Mouse (Mus musculus) heart, postnatal 0 days (tissue): ENCODE data around the gene Kcnmb2. TPM values are rescaled to one million over a fixed set of nuclear protein-coding genes. Genes with fewer than 3 reads are reported as not detected.

Experiments used
- ATAC-seq: fragments of 200-750 bp; cut with Nextera tagmentation; 2 replicates; pipeline ENCODE4 v1.8.0; 2017; ENCODE audit warnings: low read depth, moderate number of reproducible peaks, moderate library complexity; ENCODE audit not compliant: insufficient read depth
- DNase-seq: peaks from one replicate; pipeline ENCODE4 v3.0.0-alpha.2; 2016; ENCODE audit warnings: low spot score
- H3K27ac ChIP-seq: fragments of 300-500 bp; sonication (generic); 2 replicates; pipeline ENCODE4 v1.5.1; 2014; ENCODE audit warnings: low read depth, mild to moderate bottlenecking
- H3K27me3 ChIP-seq: fragments of 300-500 bp; sonication (generic); 2 replicates; pipeline ENCODE4 v1.6.1; 2014; ENCODE audit warnings: low read length, mixed read lengths; ENCODE audit not compliant: control insufficient read depth, insufficient read depth
- H3K36me3 ChIP-seq: fragments of 300-500 bp; sonication (generic); replicated peaks from 2 replicates; pipeline ENCODE4 v1.6.1; 2014; ENCODE audit warnings: low read length, mixed read lengths; ENCODE audit not compliant: control insufficient read depth, insufficient read depth
- H3K4me1 ChIP-seq: fragments of 300-500 bp; sonication (generic); 2 replicates; pipeline ENCODE4 v1.6.1; 2014; ENCODE audit warnings: antibody characterized with exemption; ENCODE audit not compliant: control insufficient read depth, insufficient read depth
- H3K4me2 ChIP-seq: fragments of 300-500 bp; sonication (generic); 2 replicates; pipeline ENCODE4 v1.6.1; 2014; ENCODE audit warnings: low read depth, mild to moderate bottlenecking, low read length, moderate library complexity
- H3K4me3 ChIP-seq: fragments of 300-500 bp; sonication (generic); 2 replicates; pipeline ENCODE4 v1.5.1; 2014; ENCODE audit warnings: low read depth, low read length
- H3K9ac ChIP-seq: fragments of 300-500 bp; sonication (generic); replicated peaks from 2 replicates; pipeline ENCODE4 v1.6.1; 2014; ENCODE audit warnings: low read depth, low read length, mixed read lengths
- H3K9me3 ChIP-seq: fragments of 300-500 bp; sonication (generic); replicated peaks from 2 replicates; pipeline ENCODE4 v1.6.1; 2016; ENCODE audit warnings: low read length; ENCODE audit not compliant: control insufficient read depth
- CTCF ChIP-seq: IDR thresholded peaks from 2 replicates; pipeline ENCODE4 v1.5.1; 2016; ENCODE audit warnings: antibody characterized with exemption, control low read depth, low read depth
- EP300 ChIP-seq: IDR thresholded peaks from 2 replicates; pipeline ENCODE4 v1.6.1; 2016; ENCODE audit warnings: antibody characterized with exemption, low read depth
- WGBS: fragments of 180-500 bp; shearing (Covaris S2); extraction: QIAGEN DNeasy Blood & Tissue Kit; methylation state at CpG from one replicate; pipeline ENCODE4 v1.1.7; 2014; 5-methylcytosine and 5-hydroxymethylcytosine counted together
- polyA plus RNA-seq: library from polyadenylated mRNA; unstranded; fragments of >200 nt; fragmentation: Nextera tagmentation; extraction: Ambion mirVana; gene quantifications from 2 replicates; pipeline ENCODE4 v1.2.1, GENCODE M21; 2015
- total RNA-seq: library from RNA; depleted of rRNA; stranded (reverse); fragments of >200 nt; gene quantifications from 2 replicates; pipeline ENCODE4 v1.2.3, GENCODE M21; 2014; ENCODE audit warnings: low replicate concordance

Gene Kcnmb2
- total and polyA plus RNA-seq, 2 experiments from 2014 or later, result 0.14 TPM; not detected in 1

GRCm38 (mm10) chr3:31934704-31935103 lies 32.4 kb downstream of the Kcnmb2 start:
- Histone ChIP-seq H3K9me3 (no peaks in the 10 kb centered on the region), H3K27ac (no peak overlapping the region), H3K4me1 (no peaks in the 10 kb centered on the region), H3K27me3 (no peaks in the 10 kb centered on the region), H3K4me3 (no peak overlapping the region), H3K4me2 (no peak overlapping the region), H3K36me3 (no peaks in the 10 kb centered on the region), H3K9ac (no peak overlapping the region)
- TF ChIP-seq CTCF, result no peak
- no peak for TF ChIP-seq EP300
- ATAC-seq (no peak), DNase-seq (no peak)
- 79% methylated on average over 1 of the region's 1 CpGs for WGBS

DNA sequence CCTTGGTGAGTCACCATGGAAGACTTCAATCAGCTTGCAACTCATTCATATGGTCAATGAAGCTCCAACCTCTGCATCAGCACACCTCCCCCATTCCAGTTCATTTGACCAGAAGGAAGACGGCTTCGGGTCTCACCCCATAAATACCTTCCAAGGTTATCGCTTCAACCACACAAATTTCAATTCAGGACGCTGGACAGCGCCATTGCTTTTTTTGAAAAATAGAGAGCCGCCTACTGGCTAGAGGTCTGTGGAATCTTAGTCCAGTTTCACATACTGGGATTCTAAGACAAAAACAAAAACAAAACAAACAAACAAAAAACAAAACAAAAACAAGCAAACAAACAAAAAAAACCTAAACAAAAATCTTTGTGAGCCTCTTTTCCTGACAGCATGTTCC lies 39.2 kb downstream of the Kcnmb2 start:
- ATAC-seq (no peak), DNase-seq (no peak)
- Histone ChIP-seq H3K4me2 (no peak overlapping the region), H3K4me3 (no peak overlapping the region), H3K9me3 (no peaks in the 10 kb centered on the region), H3K36me3 (no peaks in the 10 kb centered on the region), H3K27me3 (no peaks in the 10 kb centered on the region), H3K27ac (no peak overlapping the region), H3K9ac (no peak overlapping the region), H3K4me1 (no peaks in the 10 kb centered on the region)
- WGBS, result 17% methylated on average over 6 of the region's 6 CpGs
- TF ChIP-seq EP300 (no peak), CTCF (peak; percentile 38)

GRCm38 (mm10) chr3:31954213-31954612 lies 51.9 kb downstream of the Kcnmb2 start:
- no peaks in the 10 kb centered on the region for H3K36me3 ChIP-seq
- H3K9me3 ChIP-seq, result no peaks in the 10 kb centered on the region
- H3K4me1 ChIP-seq, result no peaks in the 10 kb centered on the region
- no peaks in the 10 kb centered on the region for H3K27me3 ChIP-seq
- TF ChIP-seq CTCF (no peak), EP300 (no peak)
- WGBS, result 57% methylated on average over 3 of the region's 3 CpGs
- no peak overlapping the region for H3K4me3 ChIP-seq
- H3K27ac ChIP-seq, result no peak overlapping the region
- H3K4me2 ChIP-seq, result no peak overlapping the region
- ATAC-seq (no peak), DNase-seq (no peak)
- H3K9ac ChIP-seq, result no peak overlapping the region

- no peak for ATAC-seq
- 78% methylated on average over 2 of the region's 2 CpGs for WGBS
Measured at GRCm38 (mm10) chr3:31955004-31955403, 52.7 kb downstream of the Kcnmb2 start.

DNA sequence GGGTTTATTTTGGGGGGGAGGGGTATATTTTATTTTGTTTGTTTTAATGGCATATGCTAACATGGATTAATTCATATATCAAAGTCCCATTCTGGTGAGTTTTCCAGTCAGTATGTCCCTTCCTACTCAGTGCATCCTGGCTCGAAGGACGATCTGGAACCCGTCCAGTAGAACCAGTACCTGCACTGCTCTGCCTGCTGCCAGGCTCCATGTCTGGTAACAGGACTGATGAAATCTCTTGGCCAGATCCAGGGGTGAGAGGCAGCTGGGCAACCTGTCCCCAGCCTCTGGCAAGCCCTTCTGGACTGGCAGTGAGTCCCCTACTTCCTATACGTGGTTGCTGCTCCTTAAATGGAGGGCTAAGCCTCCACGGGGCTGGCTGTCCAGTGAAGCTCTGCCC lies 57.5 kb downstream of the Kcnmb2 start:
- 67% methylated on average over 5 of the region's 5 CpGs for WGBS
- no peak for ATAC-seq
- DNase-seq, result no peak
- Histone ChIP-seq H3K27ac (no peak overlapping the region), H3K4me2 (no peak overlapping the region), H3K4me3 (no peak overlapping the region), H3K4me1 (no peaks in the 10 kb centered on the region), H3K9me3 (no peaks in the 10 kb centered on the region), H3K9ac (no peak overlapping the region), H3K27me3 (no peaks in the 10 kb centered on the region), H3K36me3 (no peaks in the 10 kb centered on the region)
- TF ChIP-seq EP300, result no peak
- no peak for TF ChIP-seq CTCF

More at GRCm38 (mm10) chr3:31955004-31955403, 52.7 kb downstream of the Kcnmb2 start:
- no peak for DNase-seq
- Histone ChIP-seq H3K9me3 (no peaks in the 10 kb centered on the region), H3K36me3 (no peaks in the 10 kb centered on the region), H3K27ac (no peak overlapping the region), H3K4me1 (no peaks in the 10 kb centered on the region), H3K27me3 (no peaks in the 10 kb centered on the region), H3K9ac (no peak overlapping the region), H3K4me3 (no peak overlapping the region), H3K4me2 (no peak overlapping the region)
- TF ChIP-seq EP300 (no peak), CTCF (no peak)

DNA sequence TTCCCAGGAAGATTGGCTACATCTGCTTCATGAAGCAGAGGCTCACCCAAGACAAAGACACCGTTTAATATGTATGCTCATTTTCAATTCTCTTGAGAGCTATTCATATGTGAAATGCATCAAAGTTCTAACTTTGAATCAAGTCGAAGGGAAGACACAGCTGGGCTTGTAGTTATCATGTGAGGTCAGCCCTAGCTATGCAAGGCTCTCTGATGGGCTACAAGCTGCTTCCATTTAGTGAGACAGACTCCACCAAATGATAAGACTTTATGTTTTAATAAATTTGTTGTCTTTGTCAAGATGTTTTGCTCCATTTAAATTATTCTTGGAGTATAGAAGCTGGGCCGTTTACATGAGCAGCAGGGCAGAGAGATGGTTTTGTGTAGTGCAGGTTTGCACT lies 58.9 kb downstream of the Kcnmb2 start:
- H3K36me3 ChIP-seq, result no peaks in the 10 kb centered on the region
- no peaks in the 10 kb centered on the region for H3K4me1 ChIP-seq
- H3K4me3 ChIP-seq, result no peak overlapping the region
- no peak for DNase-seq
- no peaks in the 10 kb centered on the region for H3K27me3 ChIP-seq
- no peak overlapping the region for H3K27ac ChIP-seq
- 64% methylated on average over 3 of the region's 3 CpGs for WGBS
- no peak overlapping the region for H3K9ac ChIP-seq
- no peak for ATAC-seq
- H3K9me3 ChIP-seq, result no peaks in the 10 kb centered on the region
- no peak for TF ChIP-seq CTCF
- TF ChIP-seq EP300, result no peak
- no peak overlapping the region for H3K4me2 ChIP-seq
